Mouse (Mus musculus) forebrain, embryonic 16.5 days (tissue): ENCODE data around the gene Calcrl. TPM values are rescaled to one million over a fixed set of nuclear protein-coding genes. Genes with fewer than 3 reads are reported as not detected.

Experiments
- ATAC-seq: fragments of 200-750 bp; cut with Nextera tagmentation; 2 replicates; pipeline ENCODE4 v1.8.0; 2017; ENCODE audit warnings: mild to moderate bottlenecking, moderate library complexity
- H3K27ac ChIP-seq: fragments of 300-500 bp; sonication (generic); 2 replicates; pipeline ENCODE4 v1.5.1; 2014; ENCODE audit warnings: low read length, control low read depth
- H3K27me3 ChIP-seq: fragments of 300-500 bp; sonication (generic); replicated peaks from 2 replicates; pipeline ENCODE4 v1.6.1; 2014; ENCODE audit warnings: low read length; ENCODE audit not compliant: control insufficient read depth, insufficient read depth
- H3K36me3 ChIP-seq: fragments of 300-500 bp; sonication (generic); 2 replicates; pipeline ENCODE4 v1.6.1; 2014; ENCODE audit not compliant: control insufficient read depth, insufficient read depth
- H3K4me1 ChIP-seq: fragments of 300-500 bp; sonication (generic); replicated peaks from 2 replicates; pipeline ENCODE4 v1.6.1; 2014; ENCODE audit warnings: low read length; ENCODE audit not compliant: control insufficient read depth, insufficient read depth
- H3K4me2 ChIP-seq: fragments of 300-500 bp; sonication (generic); 2 replicates; pipeline ENCODE4 v1.6.1; 2014; ENCODE audit warnings: mild to moderate bottlenecking, low read length, control low read depth
- H3K4me3 ChIP-seq: fragments of 300-500 bp; sonication (generic); replicated peaks from 2 replicates; pipeline ENCODE4 v1.5.1; 2014; ENCODE audit warnings: mild to moderate bottlenecking, low read length, control low read depth
- H3K9ac ChIP-seq: fragments of 300-500 bp; sonication (generic); replicated peaks from 2 replicates; pipeline ENCODE4 v1.6.1; 2014; ENCODE audit warnings: low read depth, low read length, control low read depth
- H3K9me3 ChIP-seq: fragments of 300-500 bp; sonication (generic); 2 replicates; pipeline ENCODE4 v1.6.1; 2016; ENCODE audit warnings: low read length; ENCODE audit not compliant: control insufficient read depth
- WGBS: fragments of 180-500 bp; shearing (Covaris S2); extraction: QIAGEN DNeasy Blood & Tissue Kit; methylation state at CpG from one replicate; pipeline ENCODE4 v1.1.7; 2014; 5-methylcytosine and 5-hydroxymethylcytosine counted together
- polyA plus RNA-seq: library from polyadenylated mRNA; unstranded; fragments of >200 nt; fragmentation: Nextera tagmentation; extraction: Ambion mirVana; gene quantifications from 2 replicates; pipeline ENCODE4 v1.2.1, GENCODE M21; 2015

Calcrl gene
- polyA plus RNA-seq, 1 experiment from 2014 or later, result 5.8 TPM

DNA sequence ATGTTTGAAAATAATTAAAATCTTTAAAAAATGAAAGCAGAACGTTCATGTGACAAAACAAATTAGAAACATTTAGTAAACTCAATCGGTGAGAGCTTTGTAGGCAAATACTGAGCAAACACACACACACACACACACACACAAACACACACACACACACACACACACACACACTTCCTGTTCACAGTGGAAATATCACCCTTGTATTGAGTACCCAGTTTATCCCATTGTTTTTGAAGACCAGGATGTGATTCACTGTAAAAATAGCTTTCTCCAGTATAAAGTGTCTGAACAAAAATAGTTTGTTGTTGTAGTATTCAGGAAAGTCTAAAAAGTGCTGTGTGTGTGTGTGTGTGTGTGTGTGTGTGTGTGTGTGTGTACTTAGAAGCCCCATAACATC is 130.1 kb downstream of the Calcrl start:
- ATAC-seq, result no peak

GRCm38 (mm10) chr2:84294611-84295010 is 130.6 kb downstream of the Calcrl start:
- H3K4me3 ChIP-seq, result no peak overlapping the region
- 65% methylated on average over 2 of the region's 2 CpGs for WGBS
- no peak overlapping the region for H3K4me2 ChIP-seq
- no peaks in the 10 kb centered on the region for H3K36me3 ChIP-seq
- H3K27me3 ChIP-seq, result no peaks in the 10 kb centered on the region
- H3K9ac ChIP-seq, result no peak overlapping the region
- H3K9me3 ChIP-seq, result no peaks in the 10 kb centered on the region
- H3K4me1 ChIP-seq, result no peaks in the 10 kb centered on the region
- no peak overlapping the region for H3K27ac ChIP-seq
- ATAC-seq, result no peak

More for the DNA sequence above, 130.1 kb downstream of the Calcrl start:
- H3K27me3 ChIP-seq, result no peaks in the 10 kb centered on the region
- H3K4me2 ChIP-seq, result no peak overlapping the region
- WGBS, result 81% methylated on average over 2 of the region's 2 CpGs
- H3K36me3 ChIP-seq, result no peaks in the 10 kb centered on the region
- no peak overlapping the region for H3K4me3 ChIP-seq
- no peak overlapping the region for H3K27ac ChIP-seq
- H3K9me3 ChIP-seq, result no peaks in the 10 kb centered on the region
- H3K9ac ChIP-seq, result no peak overlapping the region
- no peaks in the 10 kb centered on the region for H3K4me1 ChIP-seq

DNA sequence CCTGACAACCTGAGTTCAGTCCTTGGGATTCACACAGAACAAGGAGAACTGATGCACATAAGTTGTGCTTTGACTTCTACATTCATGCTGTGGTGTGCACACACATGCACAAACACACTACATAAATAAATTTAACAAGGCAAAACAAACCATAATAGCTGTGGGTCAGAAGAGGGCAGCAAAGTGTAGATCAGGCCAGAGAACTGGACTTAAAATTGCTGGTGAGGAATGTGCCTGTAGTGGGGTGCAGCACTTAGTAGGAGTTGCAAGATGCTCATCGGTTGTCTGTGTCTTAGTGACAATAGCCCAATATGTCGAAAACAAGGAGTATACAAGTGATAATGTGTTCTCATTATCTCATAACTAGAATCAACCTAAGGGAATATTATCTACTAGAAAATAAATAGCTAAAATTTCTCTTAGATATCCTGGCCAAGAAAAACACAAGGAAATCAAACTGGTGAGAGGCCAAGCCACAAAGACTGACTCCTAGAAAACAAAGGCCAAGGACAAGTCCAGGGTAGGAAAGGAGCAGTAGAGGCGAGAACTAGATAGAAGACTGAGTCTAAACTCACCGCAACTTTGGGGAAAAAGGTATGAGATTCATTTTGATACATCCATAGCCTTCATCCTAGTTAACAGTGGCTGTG is 132.7 kb downstream of the Calcrl start:
- H3K4me1 ChIP-seq, result no peaks in the 10 kb centered on the region
- 93% methylated on average over 4 of the region's 4 CpGs for WGBS
- no peaks in the 10 kb centered on the region for H3K36me3 ChIP-seq
- ATAC-seq, result no peak
- H3K4me2 ChIP-seq, result no peak overlapping the region
- no peak overlapping the region for H3K27ac ChIP-seq
- no peak overlapping the region for H3K9ac ChIP-seq
- no peaks in the 10 kb centered on the region for H3K9me3 ChIP-seq
- no peak overlapping the region for H3K4me3 ChIP-seq
- no peaks in the 10 kb centered on the region for H3K27me3 ChIP-seq

DNA sequence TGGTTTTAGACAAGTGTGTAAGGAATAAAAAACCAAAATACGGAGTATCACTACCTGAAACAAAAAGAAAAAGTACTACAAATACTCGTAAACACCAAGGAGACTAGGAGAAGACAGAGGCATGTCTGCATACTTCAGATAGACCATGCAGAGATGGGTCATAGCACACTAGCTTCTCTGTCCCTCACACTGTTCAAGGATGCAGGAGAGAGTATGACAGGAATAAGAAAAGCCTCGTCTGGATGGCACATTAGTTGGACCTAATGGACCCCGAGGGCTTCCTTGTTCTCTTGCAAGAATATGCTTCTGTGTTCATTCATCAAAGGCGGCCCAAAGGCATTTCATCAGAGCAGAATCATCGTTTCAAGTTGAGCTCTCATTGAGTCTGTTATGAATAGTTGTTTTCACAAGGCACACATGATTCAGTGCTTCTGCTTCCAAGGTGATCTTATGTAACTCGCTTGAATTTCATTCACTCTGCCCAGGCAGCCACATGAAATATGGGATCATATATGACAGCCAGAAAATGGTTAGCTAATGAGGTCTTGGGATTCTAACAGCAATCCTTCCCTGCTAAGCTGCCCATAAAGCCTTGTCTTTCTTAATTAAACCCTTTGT is 136.2 kb downstream of the Calcrl start:
- Histone ChIP-seq H3K27ac (no peak overlapping the region), H3K4me3 (no peak overlapping the region), H3K27me3 (no peaks in the 10 kb centered on the region), H3K9me3 (no peaks in the 10 kb centered on the region), H3K4me1 (no peaks in the 10 kb centered on the region), H3K9ac (no peak overlapping the region), H3K36me3 (no peaks in the 10 kb centered on the region), H3K4me2 (no peak overlapping the region)
- 44% methylated on average over 7 of the region's 7 CpGs for WGBS
- no peak for ATAC-seq

Other genes starting within 250 kb of the Calcrl start
- 11.8 and 17.9 TPM in 2 replicates for gene Tfpi, start 51.4 kb upstream of the Calcrl start, polyA plus RNA-seq
- 41.7 and 45.6 TPM in 2 replicates for gene Ctnnd1, start 225.4 kb upstream of the Calcrl start, polyA plus RNA-seq
- 0.41 and 0.52 TPM in 2 replicates for gene Btbd18, start 233.7 kb upstream of the Calcrl start, polyA plus RNA-seq
- gene Selenoh, start 245.4 kb upstream of the Calcrl start, polyA plus RNA-seq, result 213 and 225 TPM in 2 replicates